Mouse (Mus musculus): ENCODE data around the gene Pip.

Gene Pip

DNA sequence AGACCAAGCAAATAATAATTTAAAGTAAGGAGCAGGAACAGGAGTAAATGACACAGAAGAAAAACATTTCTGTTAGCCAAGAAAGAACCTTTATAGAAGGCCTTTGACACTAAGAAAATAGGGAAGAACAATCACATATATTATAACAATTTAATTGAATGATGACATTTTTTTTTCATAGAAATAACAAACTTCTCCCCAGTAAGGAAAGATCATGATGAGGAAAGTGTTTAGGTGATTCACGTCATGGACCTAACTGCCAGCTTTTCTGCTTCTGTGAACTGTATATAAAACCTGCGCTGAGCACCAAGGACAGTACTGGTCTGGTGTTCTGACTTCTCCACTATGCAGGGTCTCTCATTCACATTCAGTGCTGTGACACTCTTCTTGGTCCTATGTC lies at the start of gene Pip:
Gene Pip (plus strand): TSS at position 301 of the 400 bp plus-strand sequence.
- DNase-seq (ENCODE audit: extremely low spot score): no peak

DNA sequence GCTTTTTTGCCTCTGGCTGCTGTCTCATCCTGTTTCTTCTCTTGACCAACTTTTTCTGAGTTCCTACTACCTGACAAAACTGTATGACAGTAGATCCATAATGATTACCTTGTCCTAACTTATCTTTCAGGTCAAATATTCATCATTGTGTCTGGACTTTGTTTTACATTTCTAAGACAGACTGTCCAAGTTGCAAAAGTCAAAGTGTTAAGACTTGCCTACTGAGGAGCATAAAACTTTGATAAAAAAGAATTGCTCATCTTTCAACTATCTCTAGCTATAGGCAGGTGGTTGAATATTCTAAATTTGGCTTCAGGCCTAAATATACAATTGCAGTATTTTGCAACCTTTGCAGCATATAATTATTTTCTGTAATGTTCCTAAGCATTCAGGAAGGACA lies 23.2 kb upstream of the Pip start:
- DNase-seq (ENCODE audit: extremely low spot score): no peak

DNA sequence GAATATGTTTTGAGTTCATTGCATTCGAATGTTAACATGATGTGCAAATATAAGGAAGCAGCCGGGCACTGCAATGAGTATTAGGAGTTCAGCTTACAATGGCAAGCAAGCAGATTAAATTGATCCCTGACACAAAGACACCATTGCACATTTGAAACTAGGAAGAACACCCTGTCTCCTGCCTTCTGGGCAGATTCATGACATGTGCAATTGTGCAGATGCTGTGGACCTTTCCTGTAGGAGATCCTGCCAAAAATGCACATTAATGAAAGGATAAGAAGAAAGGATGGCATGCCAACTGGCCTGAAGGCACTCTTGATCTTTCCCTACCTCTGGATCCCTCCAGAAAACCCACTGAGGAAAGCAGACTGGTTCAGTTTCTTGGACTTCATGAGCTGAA lies 17.8 kb upstream of the Pip start:
- no peak for DNase-seq (ENCODE audit: extremely low spot score)

DNA sequence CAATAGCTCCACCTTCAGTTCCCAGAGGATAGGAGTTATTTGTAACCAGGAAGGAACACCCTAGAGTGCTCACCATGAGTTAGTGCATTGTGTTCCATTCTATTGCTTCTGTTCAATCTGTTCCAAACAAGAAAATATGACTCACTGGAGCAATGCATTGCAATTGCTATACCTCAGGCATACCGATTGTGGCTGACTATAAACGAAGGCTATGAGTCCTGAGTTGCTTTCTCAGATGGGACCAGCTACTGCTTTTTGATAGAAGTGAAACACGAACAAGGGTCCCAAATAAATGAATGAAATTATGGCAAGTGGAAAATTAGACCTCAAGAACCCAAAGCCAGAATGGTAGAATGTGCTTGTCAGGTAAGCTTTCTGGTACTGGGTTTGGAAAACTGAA lies 5.4 kb downstream of the Pip start, which contains the start of gene Sval2:
Gene Sval2 (plus strand): TSS at position 301 of the 400 bp plus-strand sequence.
- no peak for DNase-seq (ENCODE audit: extremely low spot score)

DNA sequence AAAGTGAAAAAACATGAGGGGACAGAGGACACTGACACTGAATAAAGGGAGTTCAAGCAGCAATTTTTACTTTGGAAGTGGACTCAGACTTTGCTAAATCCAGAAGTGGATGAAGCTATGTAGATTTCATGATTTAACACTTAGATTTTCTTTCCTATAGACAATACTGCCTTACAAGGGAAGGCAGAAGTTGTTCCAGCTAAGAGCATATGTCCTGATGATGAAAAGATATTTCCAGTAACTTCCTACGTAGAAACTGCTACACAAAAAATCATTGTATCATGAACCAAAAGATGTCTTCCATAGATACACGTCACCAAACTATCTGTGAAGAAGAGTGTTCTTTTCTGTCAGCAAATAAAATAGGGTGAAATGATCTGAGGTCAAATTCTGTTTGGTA lies 16.7 kb downstream of the Pip start:
- no peak for DNase-seq (ENCODE audit: extremely low spot score)
